Mouse (Mus musculus) midbrain, embryonic 16.5 days (tissue): ENCODE results near the gene AI481877. TPM values are rescaled to one million over a fixed set of nuclear protein-coding genes. Genes with fewer than 3 reads are reported as not detected.

ENCODE experiments used
- polyA plus RNA-seq: library from polyadenylated mRNA; unstranded; fragments of >200 nt; fragmentation: Nextera tagmentation; extraction: Ambion mirVana; gene quantifications from 2 replicates; pipeline ENCODE4 v1.2.1, GENCODE M21; 2015

The AI481877 gene
- polyA plus RNA-seq, 1 experiment from 2014 or later, result not detected

Other genes with a start within 250 kb of the AI481877 start
- gene Ecpas, start 226.2 kb downstream of the AI481877 start, polyA plus RNA-seq, result 33.2 and 38.6 TPM in 2 replicates
- gene Zkscan16, start 195.4 kb downstream of the AI481877 start, polyA plus RNA-seq, result 3.0 and 3.3 TPM in 2 replicates
- 3.7 and 3.9 TPM in 2 replicates for gene Ptgr1, start 151.9 kb downstream of the AI481877 start, polyA plus RNA-seq
- 5.2 and 5.5 TPM in 2 replicates for gene Dnajc25, start 143.9 kb downstream of the AI481877 start, polyA plus RNA-seq
- 6.4 and 7.6 TPM in 2 replicates for gene Gm20503, start 135.8 kb downstream of the AI481877 start, polyA plus RNA-seq
- gene Gng10, start 103.9 kb downstream of the AI481877 start, polyA plus RNA-seq, result 219 and 224 TPM in 2 replicates
- gene Ugcg, start 50.3 kb upstream of the AI481877 start, polyA plus RNA-seq, result 18.1 and 22.2 TPM in 2 replicates